Mouse (Mus musculus) kidney, postnatal 0 days (tissue): ENCODE results near the gene Stx19. TPM values are rescaled to one million over a fixed set of nuclear protein-coding genes. Genes with fewer than 3 reads are reported as not detected.
A peak's percentile ranks its signal among the peaks of the same experiment; 100 is the strongest.

Experiments used
- ATAC-seq: fragments of 200-750 bp; cut with Nextera tagmentation; replicated peaks from 2 replicates; pipeline ENCODE4 v1.8.0; 2017; ENCODE audit warnings: low read depth, moderate number of reproducible peaks, moderate TSS enrichment, moderate library complexity; ENCODE audit not compliant: low FRiP score
- DNase-seq: peaks from one replicate; pipeline ENCODE4 v3.0.0-alpha.2; 2016; ENCODE audit warnings: low spot score
- H3K27ac ChIP-seq: fragments of 300-500 bp; sonication (generic); 2 replicates; pipeline ENCODE4 v1.5.1; 2014; ENCODE audit warnings: mild to moderate bottlenecking
- H3K27me3 ChIP-seq: fragments of 300-500 bp; sonication (generic); 2 replicates; pipeline ENCODE4 v1.6.1; 2014; ENCODE audit warnings: low read length, mixed read lengths; ENCODE audit not compliant: insufficient read depth
- H3K36me3 ChIP-seq: fragments of 300-500 bp; sonication (generic); 2 replicates; pipeline ENCODE4 v1.6.1; 2014; ENCODE audit warnings: low read length, mixed read lengths; ENCODE audit not compliant: insufficient read depth
- H3K4me1 ChIP-seq: fragments of 300-500 bp; sonication (generic); replicated peaks from 2 replicates; pipeline ENCODE4 v1.6.1; 2014; ENCODE audit warnings: antibody characterized with exemption, low read length, mixed read lengths; ENCODE audit not compliant: insufficient read depth
- H3K4me2 ChIP-seq: fragments of 300-500 bp; sonication (generic); 2 replicates; pipeline ENCODE4 v1.6.1; 2014; ENCODE audit warnings: mild to moderate bottlenecking, low read length, moderate library complexity, mixed read lengths
- H3K4me3 ChIP-seq: fragments of 300-500 bp; sonication (generic); replicated peaks from 2 replicates; pipeline ENCODE4 v1.5.1; 2014; ENCODE audit warnings: low read depth, low read length
- H3K9ac ChIP-seq: fragments of 300-500 bp; sonication (generic); 2 replicates; pipeline ENCODE4 v1.6.1; 2014; ENCODE audit warnings: low read depth, low read length
- H3K9me3 ChIP-seq: fragments of 300-500 bp; sonication (generic); replicated peaks from 2 replicates; pipeline ENCODE4 v1.6.1; 2016; ENCODE audit warnings: low read length, inconsistent platforms, mixed read lengths
- CTCF ChIP-seq: IDR thresholded peaks from 2 replicates; pipeline ENCODE4 v1.5.1; 2016; ENCODE audit warnings: antibody characterized with exemption, low read depth, mild to moderate bottlenecking, moderate library complexity
- WGBS: fragments of 180-500 bp; shearing (Covaris S2); extraction: QIAGEN DNeasy Blood & Tissue Kit; methylation state at CpG from one replicate; pipeline ENCODE4 v1.1.7; 2014; 5-methylcytosine and 5-hydroxymethylcytosine counted together
- polyA plus RNA-seq: library from polyadenylated mRNA; unstranded; fragments of >200 nt; fragmentation: Nextera tagmentation; extraction: Ambion mirVana; gene quantifications from 2 replicates; pipeline ENCODE4 v1.2.1, GENCODE M21; 2015

Gene Stx19
- polyA plus RNA-seq, result 0.16 and 0.23 TPM in 2 replicates

DNA sequence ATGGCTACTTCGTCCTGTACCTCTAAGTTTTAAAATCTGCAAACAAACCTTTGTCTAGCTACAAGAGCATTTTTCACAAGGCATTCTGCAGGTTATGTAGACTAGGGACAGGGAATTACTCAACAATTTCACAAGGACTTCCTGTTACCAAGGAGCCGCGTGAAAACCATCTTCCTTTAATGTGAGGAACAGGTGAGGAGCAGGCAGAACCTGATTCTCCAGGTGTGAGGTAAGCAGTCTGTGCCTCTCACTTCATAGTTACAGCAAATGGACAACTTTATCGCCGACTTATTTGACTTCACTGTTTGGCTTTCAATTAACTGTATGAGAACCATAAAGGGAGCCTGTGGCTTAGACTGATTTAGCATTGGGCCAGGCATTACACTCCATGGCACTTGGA, at the start of gene Stx19:
Stx19 (plus strand) TSS at position 186 of the 400 bp plus-strand sequence.
- Histone ChIP-seq H3K4me1 (no peaks in the 10 kb centered on the region), H3K27me3 (no peaks in the 10 kb centered on the region), H3K4me3 (no peak within 1 kb of the TSS), H3K9me3 (no peaks in the 10 kb centered on the region), H3K4me2 (no peak within 1 kb of the TSS), H3K27ac (no peak within 1 kb of the TSS), H3K36me3 (no peaks in the 10 kb centered on the region), H3K9ac (no peak within 1 kb of the TSS)
- ATAC-seq, result no peak
- 76% methylated on average over 5 of the region's 5 CpGs for WGBS
- no peak for TF ChIP-seq CTCF
- DNase-seq, result no peak

DNA sequence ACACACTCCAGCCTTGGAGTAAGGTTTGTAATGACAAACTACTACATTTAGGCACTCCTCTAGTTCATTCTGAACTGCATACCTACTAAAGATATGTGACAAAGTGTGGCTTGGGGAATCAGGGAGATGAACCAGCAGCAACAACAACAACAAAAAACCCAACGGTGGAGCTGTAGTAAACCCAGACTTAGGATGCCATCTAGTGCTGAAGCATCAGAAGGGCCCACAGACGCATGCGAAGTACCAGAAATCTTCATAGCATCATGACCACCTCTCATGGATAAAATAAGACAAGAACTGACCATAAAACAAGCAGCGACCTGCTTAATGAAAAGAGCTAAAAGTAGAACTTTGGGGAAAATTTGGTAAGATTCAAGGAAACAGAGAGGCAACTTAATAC, 41.0 kb upstream of the Stx19 start:
- no peak overlapping the region for H3K27ac ChIP-seq
- DNase-seq (no peak), ATAC-seq (no peak)
- H3K4me3 ChIP-seq, result no peak overlapping the region
- no peaks in the 10 kb centered on the region for H3K36me3 ChIP-seq
- TF ChIP-seq CTCF, result peak; percentile 40; the same call in 1 of the 2 replicates
- WGBS, result 82% methylated on average over 4 of the region's 4 CpGs
- H3K9me3 ChIP-seq, result no peaks in the 10 kb centered on the region
- H3K4me2 ChIP-seq, result no peak overlapping the region
- H3K27me3 ChIP-seq, result no peaks in the 10 kb centered on the region
- H3K9ac ChIP-seq, result no peak overlapping the region
- no peaks in the 10 kb centered on the region for H3K4me1 ChIP-seq

DNA sequence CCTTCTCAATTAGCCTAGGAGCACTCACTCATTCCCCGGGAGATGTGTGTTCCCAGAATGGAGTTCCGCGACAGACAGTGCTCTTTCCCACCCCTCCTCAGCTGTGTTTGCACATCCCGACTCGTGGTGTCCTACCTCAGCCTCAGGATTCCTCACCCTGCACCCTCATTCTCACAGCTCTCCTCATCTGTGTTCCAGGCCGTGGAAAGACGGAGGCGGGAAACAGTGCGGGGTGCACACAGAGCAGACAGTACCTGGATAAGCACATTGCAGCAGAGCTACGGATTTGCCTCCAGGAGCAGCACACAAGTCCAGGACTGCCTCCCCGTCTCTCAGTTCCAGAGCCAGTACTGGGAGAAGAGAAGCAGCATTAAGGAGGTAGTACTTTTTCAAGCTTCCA, 38.4 kb upstream of the Stx19 start:
- WGBS, result 93% methylated on average over 11 of the region's 11 CpGs
- Histone ChIP-seq H3K27me3 (no peaks in the 10 kb centered on the region), H3K4me3 (no peak overlapping the region), H3K4me2 (no peak overlapping the region), H3K4me1 (no peaks in the 10 kb centered on the region), H3K9me3 (no peaks in the 10 kb centered on the region), H3K27ac (no peak overlapping the region), H3K9ac (no peak overlapping the region), H3K36me3 (no peaks in the 10 kb centered on the region)
- ATAC-seq (0 out of 2 replicates have a peak, but pooled peaks have one; percentile 33), DNase-seq (no peak)
- no peak for TF ChIP-seq CTCF

- DNase-seq (peak; percentile 45), ATAC-seq (peak; percentile 40; the same call in 1 of the 2 replicates)
- no peak overlapping the region for H3K9ac ChIP-seq
- no peaks in the 10 kb centered on the region for H3K36me3 ChIP-seq
- H3K4me2 ChIP-seq, result no peak overlapping the region
- no peak overlapping the region for H3K27ac ChIP-seq
- WGBS, result 35% methylated on average over 10 of the region's 10 CpGs
- no peaks in the 10 kb centered on the region for H3K9me3 ChIP-seq
- H3K4me3 ChIP-seq, result no peak overlapping the region
- no peak for TF ChIP-seq CTCF
- H3K27me3 ChIP-seq, result no peaks in the 10 kb centered on the region
- no peaks in the 10 kb centered on the region for H3K4me1 ChIP-seq
These were observed 36.2 kb upstream of the Stx19 start for GRCm38 (mm10) chr16:62778282-62778681.

DNA sequence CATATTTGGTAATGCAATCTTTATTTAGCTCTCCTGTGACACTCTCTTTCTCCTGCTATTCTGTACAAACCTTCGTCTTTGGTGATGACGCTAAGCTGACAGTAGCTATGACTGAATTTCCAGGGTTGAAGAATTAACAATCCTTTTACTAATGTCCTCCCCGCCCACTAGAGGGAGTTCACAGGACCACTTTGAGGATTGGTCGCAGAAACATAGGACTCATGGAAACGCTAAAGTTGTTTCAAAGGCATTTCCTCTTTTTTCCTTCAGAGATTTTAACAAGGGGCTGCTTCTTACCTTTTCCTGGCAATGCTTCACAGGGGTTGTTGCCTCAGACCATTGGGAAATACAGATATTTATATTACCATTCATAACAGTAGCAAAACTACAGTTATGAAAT, 32.2 kb upstream of the Stx19 start:
- H3K4me3 ChIP-seq, result no peak overlapping the region
- 0 out of 2 replicates have a peak, but pooled peaks cover 10% of the 10 kb centered on the region for H3K4me1 ChIP-seq
- no peak overlapping the region for H3K9ac ChIP-seq
- ATAC-seq, result no peak
- no peak overlapping the region for H3K4me2 ChIP-seq
- no peaks in the 10 kb centered on the region for H3K9me3 ChIP-seq
- no peaks in the 10 kb centered on the region for H3K36me3 ChIP-seq
- 60% methylated on average over 5 of the region's 5 CpGs for WGBS
- H3K27me3 ChIP-seq, result no peaks in the 10 kb centered on the region
- no peak overlapping the region for H3K27ac ChIP-seq
- TF ChIP-seq CTCF, result peak; percentile 69
- peak; percentile 29 for DNase-seq

GRCm38 (mm10) chr16:62786621-62787331, 27.7 kb upstream of the Stx19 start, which contains the start of gene Nsun3:
Gene Nsun3, minus strand, starts transcription at chr16:62786818.
- Histone ChIP-seq H3K4me3 (peak within 1 kb of the TSS; percentile 70), H3K9me3 (no peaks in the 10 kb centered on the region), H3K4me1 (0 out of 2 replicates have a peak, but pooled peaks cover 10% of the 10 kb centered on the region), H3K9ac (peak within 1 kb of the TSS; percentile 80), H3K27ac (peak within 1 kb of the TSS; percentile 93), H3K27me3 (no peaks in the 10 kb centered on the region), H3K4me2 (peak within 1 kb of the TSS; percentile 81), H3K36me3 (no peaks in the 10 kb centered on the region)
- TF ChIP-seq CTCF, result peak; percentile 20; the same call in 1 of the 2 replicates
- peak; percentile 98 for DNase-seq
- ATAC-seq, result peak; percentile 99
- WGBS, result 2% methylated on average over 41 of the region's 41 CpGs
